Mouse (Mus musculus): Measurements from ENCODE around the gene 6030468B19Rik. TPM values are rescaled to one million over a fixed set of nuclear protein-coding genes. Genes with fewer than 3 reads are reported as not detected.

Gene 6030468B19Rik
- total and polyA plus RNA-seq, 3 experiments = 2.7 to 5.1 TPM; not detected in 1

GRCm38 (mm10) chr11:117810401-117811046, 13.1 kb downstream of the 6030468B19Rik start:
- H3K79me2 ChIP-seq (ENCODE audit: control insufficient read depth, insufficient read depth, low read length, poor library complexity) = peaks cover 36% of the 10 kb centered on the region
- peaks cover 2 to 8% of the 10 kb centered on the region in 2 experiments; a peak in 2 of 4 replicates for H3K36me3 ChIP-seq (ENCODE audit: control insufficient read depth in 1 of 2, insufficient read depth in 2 of 2, low read length in 2 of 2)
- H3K9ac ChIP-seq (ENCODE audit: control insufficient read depth, low read depth, low read length, poor library complexity, severe bottlenecking) = peak overlapping the region; percentile 90
- H3K4me1 ChIP-seq (ENCODE audit: control insufficient read depth in 1 of 2, insufficient read depth in 2 of 2, low read length in 2 of 2) = peaks cover 4 to 11% of the 10 kb centered on the region in 2 experiments
- DNase-seq (ENCODE audit: low read depth, low spot score) = peak; percentile 95
- H3K9me3 ChIP-seq (replicated peaks; ENCODE audit: insufficient read depth, low read length) = no peaks in the 10 kb centered on the region
- no peaks in the 10 kb centered on the region for H3K27me3 ChIP-seq (ENCODE audit: control insufficient read depth in 1 of 2, insufficient read depth in 2 of 2, low read length in 2 of 2)
- no peak for TF ChIP-seq USF1 (IDR thresholded peaks at IDR 0.05; ENCODE audit: low read depth, low read length)
- TF ChIP-seq UBTF (IDR thresholded peaks at IDR 0.05; ENCODE audit: borderline replicate concordance, insufficient read depth, low read depth, low read length) = peak; percentile 88; the same call in 1 of the 2 replicates
- 0 out of 2 replicates have a peak, but pooled peaks have one; percentile 13 for TF ChIP-seq KAT2A (conservative IDR thresholded peaks at IDR 0.05; ENCODE audit: low read depth, low read length)
- no peak for TF ChIP-seq JUND (IDR thresholded peaks at IDR 0.05; ENCODE audit: low read depth, low read length)
- TF ChIP-seq MYC (IDR thresholded peaks at IDR 0.05; ENCODE audit: low read depth, low read length) = no peak
- TF ChIP-seq ELF1 (IDR thresholded peaks at IDR 0.05; ENCODE audit: low read depth, low read length) = peak; percentile 85
- TF ChIP-seq NELFE (IDR thresholded peaks at IDR 0.05; ENCODE audit: low read depth, low read length) = peak; percentile 63
- no peak for TF ChIP-seq NRF1 (IDR thresholded peaks at IDR 0.05; ENCODE audit: insufficient read depth, low read depth, low read length, poor library complexity, severe bottlenecking)
- TF ChIP-seq MAZ (IDR thresholded peaks at IDR 0.05; ENCODE audit: low read depth, low read length) = peak; percentile 81; the same call in 1 of the 2 replicates
- TF ChIP-seq GABPA (IDR thresholded peaks at IDR 0.05; ENCODE audit: low read depth, low read length) = no peak
- 0 out of 2 replicates have a peak, but pooled peaks have one; percentile 18 for TF ChIP-seq ZKSCAN1 (IDR thresholded peaks at IDR 0.05; ENCODE audit: low read depth, low read length)
- 0 out of 2 replicates have a peak, but pooled peaks have one; percentile 10 for TF ChIP-seq TCF12 (IDR thresholded peaks at IDR 0.05; ENCODE audit: low read depth, low read length)
- peak; percentile 32 to 48 (median 33); a peak in 5 of 6 replicates for TF ChIP-seq CTCF (IDR thresholded peaks at IDR 0.05 in 2 of 3, conservative IDR thresholded peaks at IDR 0.05 in 1 of 3; ENCODE audit: control insufficient read depth in 1 of 3, insufficient read depth in 1 of 3, low read depth in 2 of 3, low read length in 3 of 3, poor library complexity in 1 of 3, severe bottlenecking in 1 of 3)
- TF ChIP-seq RCOR1 (IDR thresholded peaks at IDR 0.05; ENCODE audit: low read depth, low read length) = 0 out of 2 replicates have a peak, but pooled peaks have one; percentile 0
- peak; percentile 76 for TF ChIP-seq SIN3A (IDR thresholded peaks at IDR 0.05; ENCODE audit: low read length)
- peak; percentile 33; the same call in 1 of the 2 replicates for TF ChIP-seq ZMIZ1 (IDR thresholded peaks at IDR 0.05; ENCODE audit: low read depth, low read length)
- no peak for TF ChIP-seq BHLHE40 (IDR thresholded peaks at IDR 0.05; ENCODE audit: borderline replicate concordance, low read depth, low read length)
- peak; percentile 82; the same call in 1 of the 2 replicates for TF ChIP-seq POLR2AphosphoS2 (IDR thresholded peaks at IDR 0.05; ENCODE audit: low read length)
- TF ChIP-seq HCFC1 (IDR thresholded peaks at IDR 0.05; ENCODE audit: low read depth, low read length) = peak; percentile 41; the same call in 1 of the 2 replicates
- TF ChIP-seq ZNF384 (IDR thresholded peaks at IDR 0.05; ENCODE audit: low read depth, low read length) = no peak
- TF ChIP-seq RAD21 (IDR thresholded peaks at IDR 0.05; ENCODE audit: low read depth, low read length) = no peak
- TF ChIP-seq POLR2AphosphoS5 (IDR thresholded peaks at IDR 0.05; ENCODE audit: borderline replicate concordance, low read depth, low read length) = no peak
- TF ChIP-seq E2F4 (IDR thresholded peaks at IDR 0.05; ENCODE audit: borderline replicate concordance, low read depth, low read length) = no peak
- no peak for TF ChIP-seq MAFK (IDR thresholded peaks at IDR 0.05; ENCODE audit: borderline replicate concordance, low read depth, low read length)
- peak; percentile 5; the same call in 1 of the 2 replicates for TF ChIP-seq CHD2 (IDR thresholded peaks at IDR 0.05; ENCODE audit: low read length)
- no peak; the same call in 1 of the 2 replicates for TF ChIP-seq MXI1 (IDR thresholded peaks at IDR 0.05; ENCODE audit: low read depth, low read length)
- TF ChIP-seq POLR2A (IDR thresholded peaks at IDR 0.05; ENCODE audit: control insufficient read depth in 1 of 2, insufficient read depth in 1 of 2, low read depth in 1 of 2, low read length in 2 of 2, poor library complexity in 1 of 2) = peak; percentile 44 to 59; a peak in 1 of 4 replicates
- TF ChIP-seq SMC3 (IDR thresholded peaks at IDR 0.05; ENCODE audit: low read depth, low read length) = peak; percentile 21; the same call in 1 of the 2 replicates
- peak; percentile 8; the same call in 1 of the 2 replicates for TF ChIP-seq MAX (IDR thresholded peaks at IDR 0.05; ENCODE audit: low read length)
- peak; percentile 93 for TF ChIP-seq TBP (IDR thresholded peaks at IDR 0.05; ENCODE audit: low read depth, low read length)
- TF ChIP-seq EP300 (IDR thresholded peaks at IDR 0.05; ENCODE audit: low read depth in 1 of 2, low read length in 2 of 2) = peak in 1 of 2 experiments; percentile 11; a peak in 1 of 4 replicates
- H3K27ac ChIP-seq (ENCODE audit: control insufficient read depth, low read depth, low read length) = peak overlapping the region; percentile 78
- peak overlapping the region; percentile 86 to 98 for H3K4me3 ChIP-seq (ENCODE audit: control insufficient read depth in 1 of 2, insufficient read depth in 1 of 2, low read depth in 2 of 2, low read length in 2 of 2)

Data from MEL (cell line).